Comparison of ENCODE assay signal across 10 mouse cellular contexts in the genomic region with DNA sequence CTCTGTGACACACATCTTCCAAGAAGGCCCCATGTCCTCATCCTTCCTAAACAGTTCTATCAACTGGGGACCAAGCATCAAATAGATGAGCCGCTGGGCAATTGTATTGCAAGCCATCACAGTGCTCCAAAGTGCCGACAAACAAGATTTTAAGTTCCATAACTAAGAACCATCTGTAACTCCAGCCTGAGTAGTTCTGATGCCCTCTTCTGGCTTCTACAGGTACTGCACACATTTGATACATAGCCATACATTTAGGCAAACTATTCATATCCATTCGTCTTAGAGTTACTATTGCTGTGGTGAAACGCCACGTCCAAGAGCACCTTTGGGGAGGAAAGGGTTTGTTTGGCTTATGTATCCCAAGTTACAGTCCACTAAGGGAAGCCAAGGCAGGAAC. TPM values are rescaled to one million over a fixed set of nuclear protein-coding genes. Genes with fewer than 3 reads are reported as not detected.
DNase-seq lines count a peak whose midpoint lies in the region; ATAC-seq and TF ChIP-seq lines count a peak whose summit lies in the region.
"Had no signal": no experiment of that assay in that cellular context is flagged by ENCODE, and none has a peak within 500 bp of the region (broad histone marks: within the 10 kb centered on the region; RNA-seq: fewer than 3 reads in every experiment).

No protein-coding gene starts in this region.

- TF ChIP-seq EP300 in heart, postnatal 0 days (IDR thresholded peaks at IDR 0.05; ENCODE audit: low read depth) = no peak
- no peak for TF ChIP-seq EP300 in ES-Bruce4 (IDR thresholded peaks at IDR 0.05; ENCODE audit: insufficient read depth, low read depth, low read length)
- TF ChIP-seq EP300 in liver, embryonic 14.5 days (IDR thresholded peaks at IDR 0.05; ENCODE audit: low read depth) = no peak

- no peak overlapping the region for H3K4me3 ChIP-seq in heart, postnatal 0 days (ENCODE audit: low read depth, low read length)
- H3K4me3 ChIP-seq in ES-Bruce4 (ENCODE audit: low read depth, low read length) = no peak overlapping the region
- no peak overlapping the region for H3K4me3 ChIP-seq in liver, embryonic 14.5 days (ENCODE audit: insufficient read depth in 1 of 2, low read depth in 2 of 2, low read length in 2 of 2)
- no peak overlapping the region for H3K4me3 ChIP-seq in intestine, embryonic 15.5 days (replicated peaks)
- H3K4me3 ChIP-seq: limb, embryonic 12.5 days; neural tube, embryonic 13.5 days had no signal

- no peak overlapping the region for H3K4me2 ChIP-seq in heart, postnatal 0 days (ENCODE audit: low read depth, low read length)
- H3K4me2 ChIP-seq in liver, embryonic 14.5 days (ENCODE audit: low read depth) = no peak overlapping the region
- H3K4me2 ChIP-seq in intestine, embryonic 15.5 days (replicated peaks) = no peak overlapping the region
- H3K4me2 ChIP-seq: limb, embryonic 12.5 days; neural tube, embryonic 13.5 days had no signal

- peak overlapping the region; percentile 95 for H3K27ac ChIP-seq in heart, postnatal 0 days (ENCODE audit: low read depth)
- no peak overlapping the region for H3K27ac ChIP-seq in ES-Bruce4 (ENCODE audit: insufficient read depth, low read length)
- no peak overlapping the region for H3K27ac ChIP-seq in liver, embryonic 14.5 days
- no peak overlapping the region for H3K27ac ChIP-seq in intestine, embryonic 15.5 days
- H3K27ac ChIP-seq: limb, embryonic 12.5 days; neural tube, embryonic 13.5 days had no signal

- WGBS in heart, postnatal 0 days = 77% methylated on average over 5 of the region's 5 CpGs
- WGBS in liver, embryonic 14.5 days (ENCODE audit: insufficient replicate concordance) = 56% methylated on average over 5 of the region's 5 CpGs
- 76% methylated on average over 5 of the region's 5 CpGs for WGBS in intestine, embryonic 15.5 days

- H3K9ac ChIP-seq in heart, postnatal 0 days (replicated peaks; ENCODE audit: low read depth, low read length) = no peak overlapping the region
- no peak overlapping the region for H3K9ac ChIP-seq in ES-Bruce4 (ENCODE audit: low read depth, poor library complexity, severe bottlenecking)
- no peak overlapping the region for H3K9ac ChIP-seq in liver, embryonic 14.5 days (replicated peaks)
- H3K9ac ChIP-seq in intestine, embryonic 15.5 days = no peak overlapping the region
- H3K9ac ChIP-seq: limb, embryonic 12.5 days; neural tube, embryonic 13.5 days had no signal

- no peaks in the 10 kb centered on the region for H3K9me3 ChIP-seq in heart, postnatal 0 days (replicated peaks; ENCODE audit: control insufficient read depth, low read length)
- H3K9me3 ChIP-seq in ES-Bruce4 (replicated peaks; ENCODE audit: control insufficient read depth, insufficient read depth, low read length, poor library complexity, severe bottlenecking) = no peaks in the 10 kb centered on the region
- H3K9me3 ChIP-seq in liver, embryonic 14.5 days (ENCODE audit: control insufficient read depth, low read length) = no peaks in the 10 kb centered on the region
- no peaks in the 10 kb centered on the region for H3K9me3 ChIP-seq in intestine, embryonic 15.5 days
- H3K9me3 ChIP-seq: limb, embryonic 12.5 days; neural tube, embryonic 13.5 days had no signal

- ATAC-seq in heart, postnatal 0 days (ENCODE audit: insufficient read depth, low read depth) = no peak
- ATAC-seq in liver, embryonic 14.5 days (ENCODE audit: insufficient read depth) = no peak
- ATAC-seq in intestine, embryonic 15.5 days = no peak

- H3K36me3 ChIP-seq in heart, postnatal 0 days (replicated peaks; ENCODE audit: control insufficient read depth, insufficient read depth, low read length) = no peaks in the 10 kb centered on the region
- H3K36me3 ChIP-seq in ES-Bruce4 (ENCODE audit: control insufficient read depth, insufficient read depth, low read length, poor library complexity, severe bottlenecking) = no peaks in the 10 kb centered on the region
- no peaks in the 10 kb centered on the region for H3K36me3 ChIP-seq in liver, embryonic 14.5 days (replicated peaks; ENCODE audit: control insufficient read depth, insufficient read depth, low read depth)
- H3K36me3 ChIP-seq in intestine, embryonic 15.5 days = no peaks in the 10 kb centered on the region
- H3K36me3 ChIP-seq: limb, embryonic 12.5 days; neural tube, embryonic 13.5 days had no signal

- DNase-seq in heart, postnatal 0 days (ENCODE audit: low spot score) = peak; percentile 45
- DNase-seq in heart, adult 11 months = no peak
- peak; percentile 59 for DNase-seq in 3T3-L1 (ENCODE audit: low read depth, low spot score)
- peak; percentile 28 to 42 (median 31) for DNase-seq in liver, embryonic 14.5 days (ENCODE audit: low read depth in 3 of 3, low spot score in 3 of 3)
- DNase-seq in gastrocnemius, postnatal 4 days (ENCODE audit: low spot score in 2 of 2) = no peak
- no peak for DNase-seq in ovary, postnatal 36 days (ENCODE audit: low spot score)

- TF ChIP-seq POLR2A in ES-Bruce4 (IDR thresholded peaks at IDR 0.05; ENCODE audit: insufficient read depth, low read length) = no peak

- H3K27me3 ChIP-seq in heart, postnatal 0 days (ENCODE audit: control insufficient read depth, insufficient read depth, low read length) = no peaks in the 10 kb centered on the region
- no peaks in the 10 kb centered on the region for H3K27me3 ChIP-seq in ES-Bruce4 (ENCODE audit: control insufficient read depth, insufficient read depth, low read length, poor library complexity, severe bottlenecking)
- H3K27me3 ChIP-seq in liver, embryonic 14.5 days (ENCODE audit: control insufficient read depth, insufficient read depth, low read length) = no peaks in the 10 kb centered on the region
- H3K27me3 ChIP-seq in intestine, embryonic 15.5 days (replicated peaks) = no peaks in the 10 kb centered on the region
- H3K27me3 ChIP-seq: limb, embryonic 12.5 days; neural tube, embryonic 13.5 days had no signal

- peaks cover 20% of the 10 kb centered on the region for H3K4me1 ChIP-seq in heart, postnatal 0 days (ENCODE audit: control insufficient read depth, insufficient read depth)
- H3K4me1 ChIP-seq in ES-Bruce4 (ENCODE audit: control insufficient read depth, insufficient read depth, low read length) = no peaks in the 10 kb centered on the region
- peaks cover 6 to 10% of the 10 kb centered on the region in 2 experiments for H3K4me1 ChIP-seq in liver, embryonic 14.5 days (replicated peaks; ENCODE audit: control insufficient read depth in 2 of 2, insufficient read depth in 2 of 2, low read length in 1 of 2)
- H3K4me1 ChIP-seq in intestine, embryonic 15.5 days (replicated peaks) = no peaks in the 10 kb centered on the region
- H3K4me1 ChIP-seq: limb, embryonic 12.5 days; neural tube, embryonic 13.5 days had no signal

- TF ChIP-seq CTCF in heart, postnatal 0 days (IDR thresholded peaks at IDR 0.05; ENCODE audit: low read depth) = peak; percentile 60
- TF ChIP-seq CTCF in ES-Bruce4 (IDR thresholded peaks at IDR 0.05; ENCODE audit: low read depth, low read length) = peak; percentile 11
- TF ChIP-seq CTCF in liver, embryonic 14.5 days (IDR thresholded peaks at IDR 0.05; ENCODE audit: low read depth) = peak; percentile 75

RNA-seq across cellular contexts. Expression of gene Anp32e, which starts 30.0 kb away (rescaled TPM):
- total RNA-seq in heart, postnatal 0 days (2014; rRNA removed; ENCODE audit: low replicate concordance) = 25.9 and 33.5 TPM in 2 replicates
- 105 and 118 TPM in 2 replicates for polyA plus RNA-seq in heart, postnatal 0 days (2015; fragmentation: Nextera tagmentation; extraction: Ambion mirVana)
- 386 and 405 TPM in 2 replicates for polyA plus RNA-seq in ES-Bruce4 (2011; ENCODE audit: insufficient read depth, insufficient read length, low read depth, missing spikeins)
- 39.5 and 104 TPM in 2 replicates for polyA plus RNA-seq in liver, embryonic 14.5 days (2012; rRNA removed)
- 39.5 and 45.3 TPM in 2 replicates for polyA plus RNA-seq in liver, embryonic 14.5 days (2014; fragmentation: Nextera tagmentation; extraction: Ambion mirVana)
- total RNA-seq in gastrocnemius, postnatal 4 days (2021) = 100 to 1,000 TPM; 125 to 126 TPM
- 149 and 178 TPM in 2 replicates for polyA plus RNA-seq in intestine, embryonic 15.5 days (2015; fragmentation: Nextera tagmentation; extraction: Ambion mirVana)

RNA-seq across cellular contexts. Expression of gene Plekho1, which starts 36.7 kb away (rescaled TPM):
- total RNA-seq in heart, postnatal 0 days (2014; rRNA removed; ENCODE audit: low replicate concordance) = 116 and 138 TPM in 2 replicates
- 74.9 and 94.8 TPM in 2 replicates for polyA plus RNA-seq in heart, postnatal 0 days (2015; fragmentation: Nextera tagmentation; extraction: Ambion mirVana)
- polyA plus RNA-seq in ES-Bruce4 (2011; ENCODE audit: insufficient read depth, insufficient read length, low read depth, missing spikeins) = 9.2 and 15.0 TPM in 2 replicates
- polyA plus RNA-seq in liver, embryonic 14.5 days (2012; rRNA removed) = 6.1 and 9.0 TPM in 2 replicates
- polyA plus RNA-seq in liver, embryonic 14.5 days (2014; fragmentation: Nextera tagmentation; extraction: Ambion mirVana) = 3.6 and 5.4 TPM in 2 replicates
- 10 to 100 TPM; 94.2 to 97.4 TPM for total RNA-seq in gastrocnemius, postnatal 4 days (2021)
- 28.0 and 30.1 TPM in 2 replicates for polyA plus RNA-seq in intestine, embryonic 15.5 days (2015; fragmentation: Nextera tagmentation; extraction: Ambion mirVana)

RNA-seq across cellular contexts. Expression of gene Car14, which starts 54.6 kb away (rescaled TPM):
- total RNA-seq in heart, postnatal 0 days (2014; rRNA removed; ENCODE audit: low replicate concordance) = 126 and 131 TPM in 2 replicates
- polyA plus RNA-seq in heart, postnatal 0 days (2015; fragmentation: Nextera tagmentation; extraction: Ambion mirVana) = 137 and 144 TPM in 2 replicates
- polyA plus RNA-seq in ES-Bruce4 (2011; ENCODE audit: insufficient read depth, insufficient read length, low read depth, missing spikeins) = 2.4 and 3.3 TPM in 2 replicates
- 4.8 and 5.3 TPM in 2 replicates for polyA plus RNA-seq in liver, embryonic 14.5 days (2012; rRNA removed)
- polyA plus RNA-seq in liver, embryonic 14.5 days (2014; fragmentation: Nextera tagmentation; extraction: Ambion mirVana) = 9.3 and 11.1 TPM in 2 replicates
- 10 to 100 TPM; 27.0 to 27.2 TPM for total RNA-seq in gastrocnemius, postnatal 4 days (2021)
- polyA plus RNA-seq in intestine, embryonic 15.5 days (2015; fragmentation: Nextera tagmentation; extraction: Ambion mirVana) = 1.5 and 1.9 TPM in 2 replicates

Comparison
In these comparisons a context has a peak if more than half of its experiments do, and no peak if none do; other contexts are left out.
1. DNase-seq: peak in heart, postnatal 0 days (single experiment), 3T3-L1 (single experiment) and liver, embryonic 14.5 days (3 of 3); none in heart, adult 11 months (single experiment), gastrocnemius, postnatal 4 days (0 of 2) and ovary, postnatal 36 days (single experiment).
2. CTCF ChIP-seq: peak in every context shown above with its lines; median percentile 75 in liver, embryonic 14.5 days; 60 in heart, postnatal 0 days; 11 in ES-Bruce4.
3. RNA of gene Car14, which starts 54.6 kb away (polyA plus RNA-seq): 137 to 144 TPM in heart, postnatal 0 days; 4.8 to 11.1 TPM in liver, embryonic 14.5 days, 2.4 to 3.3 TPM in ES-Bruce4 and 1.5 to 1.9 TPM in intestine, embryonic 15.5 days; every median in the first group is over 10 times any median in the second.